Mouse (Mus musculus) liver, embryonic 14.5 days (tissue): ENCODE measurements around the gene Pknox2.

ENCODE experiments used
- CTCF ChIP-seq: IDR thresholded peaks from 2 replicates; pipeline ENCODE4 v1.5.1; 2016; ENCODE audit warnings: antibody characterized with exemption, low read depth, control low read depth
- EP300 ChIP-seq: IDR thresholded peaks from 2 replicates; pipeline ENCODE4 v1.6.1; 2016; ENCODE audit warnings: antibody characterized with exemption, low read depth

GRCm38 (mm10) chr9:37001935-37002535 is 145.2 kb downstream of the Pknox2 start:
- TF ChIP-seq CTCF (no peak), EP300 (no peak)
